Mouse (Mus musculus) lung, adult 2 months (tissue): ENCODE data around the gene Gbp4.
"Not testable (repeated sequence)": the region's sequence is repeated elsewhere in the genome, so short reads cannot be mapped to it uniquely, and the experiment has no call there.

ENCODE experiments used
- CTCF ChIP-seq: fragments of 200-500 bp; IDR thresholded peaks from 2 replicates; pipeline ENCODE4 v1.5.1; 2011; ENCODE audit warnings: mild to moderate bottlenecking, low read length, control low read depth; ENCODE audit not compliant: insufficient read depth
- POLR2A ChIP-seq: fragments of 200-500 bp; IDR thresholded peaks from 2 replicates; pipeline ENCODE4 v1.6.1; 2011; ENCODE audit warnings: low read depth, mild to moderate bottlenecking, control low read depth, low read length, borderline replicate concordance; ENCODE audit errors: extremely low read depth

GRCm38 (mm10) chr5:105136706-105137304 is 2.6 kb downstream of the Gbp4 start:
- not testable (repeated sequence) for TF ChIP-seq POLR2A, CTCF
